Mouse (Mus musculus) intestine, embryonic 15.5 days (tissue): ENCODE results near the gene Comt. TPM values are rescaled to one million over a fixed set of nuclear protein-coding genes. Genes with fewer than 3 reads are reported as not detected.

Source experiments
- ATAC-seq: fragments of 200-750 bp; cut with Nextera tagmentation; 2 replicates; pipeline ENCODE4 v1.8.0; 2017; ENCODE audit warnings: moderate TSS enrichment, moderate library complexity
- H3K27ac ChIP-seq: fragments of 300-500 bp; sonication (generic); 2 replicates; pipeline ENCODE4 v1.5.1; 2015; ENCODE audit warnings: mild to moderate bottlenecking, inconsistent platforms
- H3K27me3 ChIP-seq: fragments of 300-500 bp; sonication (generic); replicated peaks from 2 replicates; pipeline ENCODE4 v1.6.1; 2015; ENCODE audit warnings: inconsistent platforms
- H3K36me3 ChIP-seq: fragments of 300-500 bp; sonication (generic); 2 replicates; pipeline ENCODE4 v1.6.1; 2015; ENCODE audit warnings: inconsistent platforms
- H3K4me1 ChIP-seq: fragments of 300-500 bp; sonication (generic); replicated peaks from 2 replicates; pipeline ENCODE4 v1.6.1; 2015; ENCODE audit warnings: inconsistent platforms
- H3K4me2 ChIP-seq: fragments of 300-500 bp; sonication (generic); replicated peaks from 2 replicates; pipeline ENCODE4 v1.6.1; 2015; ENCODE audit warnings: mild to moderate bottlenecking, inconsistent platforms
- H3K4me3 ChIP-seq: fragments of 300-500 bp; sonication (generic); replicated peaks from 2 replicates; pipeline ENCODE4 v1.5.1; 2015; ENCODE audit warnings: inconsistent platforms
- H3K9ac ChIP-seq: fragments of 300-500 bp; sonication (generic); 2 replicates; pipeline ENCODE4 v1.6.1; 2015; ENCODE audit warnings: inconsistent platforms
- H3K9me3 ChIP-seq: fragments of 300-500 bp; sonication (generic); 2 replicates; pipeline ENCODE4 v1.6.1; 2016; ENCODE audit warnings: inconsistent platforms
- WGBS: fragments of 180-500 bp; shearing (Covaris S2); methylation state at CpG from one replicate; pipeline ENCODE4 v1.1.7; 2015; 5-methylcytosine and 5-hydroxymethylcytosine counted together
- polyA plus RNA-seq: library from polyadenylated mRNA; unstranded; fragments of >200 nt; fragmentation: Nextera tagmentation; extraction: Ambion mirVana; gene quantifications from 2 replicates; pipeline ENCODE4 v1.2.1, GENCODE M21; 2015

Comt gene
- polyA plus RNA-seq, 1 experiment from 2014 or later: 89.5 TPM

DNA sequence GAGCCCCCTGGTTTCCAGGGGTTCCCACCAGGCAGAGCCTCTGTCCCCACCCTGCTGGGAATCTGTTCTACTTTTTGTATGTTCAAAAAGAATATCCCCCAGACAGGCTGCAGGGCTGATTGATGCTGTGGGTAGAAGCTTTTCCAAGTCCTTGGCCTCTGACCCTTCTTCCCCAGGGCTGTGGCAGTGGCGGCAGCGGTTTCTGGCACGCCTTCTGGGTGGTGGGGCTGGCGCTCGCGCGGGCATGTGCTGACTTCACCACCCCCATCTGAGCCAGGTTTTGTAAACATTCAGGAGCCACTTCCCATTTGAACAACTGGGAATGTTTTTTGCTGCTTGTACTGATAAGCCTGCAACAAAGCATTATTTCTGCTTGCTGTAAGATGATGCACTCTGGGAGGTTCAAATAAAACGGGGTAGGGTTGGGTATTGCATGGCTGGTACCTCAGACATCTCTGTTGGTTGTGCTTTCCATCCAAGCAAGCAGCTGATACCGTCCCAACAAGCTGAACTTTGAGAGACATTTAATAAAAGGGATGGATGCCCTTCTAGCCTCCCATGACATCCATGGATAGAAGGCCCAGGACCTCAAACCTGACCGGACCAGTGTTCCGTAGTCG is 32.8 kb upstream of the Comt start:
- Histone ChIP-seq H3K9ac (peak overlapping the region; percentile 26; the same call in 1 of the 2 replicates), H3K9me3 (no peaks in the 10 kb centered on the region), H3K4me1 (peaks cover 18% of the 10 kb centered on the region), H3K4me2 (peak overlapping the region; percentile 44), H3K27ac (peak overlapping the region; percentile 36; the same call in 1 of the 2 replicates), H3K27me3 (no peaks in the 10 kb centered on the region), H3K4me3 (no peak overlapping the region), H3K36me3 (0 out of 2 replicates have a peak, but pooled peaks cover 4% of the 10 kb centered on the region)
- ATAC-seq: peak; percentile 41
- 12% methylated on average over 12 of the region's 12 CpGs for WGBS

DNA sequence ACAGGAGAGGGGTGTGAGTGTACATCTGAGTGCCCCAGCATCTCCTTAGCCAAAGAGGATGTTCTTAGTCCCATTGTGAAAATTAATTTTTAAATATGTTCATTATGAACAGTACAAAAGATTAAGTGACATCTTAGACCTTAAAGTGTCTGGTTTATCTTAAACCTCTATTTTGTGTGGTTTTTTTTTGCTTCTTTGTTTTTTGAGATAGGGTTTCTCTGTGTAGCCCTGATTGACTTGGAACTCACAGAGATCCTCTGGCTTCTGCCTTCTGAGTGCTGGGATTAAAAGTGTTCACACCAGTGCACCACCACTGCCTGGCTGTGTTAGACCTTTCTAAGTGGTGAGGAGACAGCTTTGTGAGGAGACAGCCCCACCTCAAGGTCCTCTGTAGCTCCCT is 32.0 kb upstream of the Comt start:
- Histone ChIP-seq H3K9ac (no peak overlapping the region), H3K4me1 (peaks cover 18% of the 10 kb centered on the region), H3K27me3 (no peaks in the 10 kb centered on the region), H3K36me3 (0 out of 2 replicates have a peak, but pooled peaks cover 4% of the 10 kb centered on the region), H3K9me3 (no peaks in the 10 kb centered on the region), H3K4me3 (no peak overlapping the region), H3K27ac (no peak overlapping the region), H3K4me2 (no peak overlapping the region)
- ATAC-seq: no peak

- H3K36me3 ChIP-seq: peaks cover 4% of the 10 kb centered on the region; the same call in 1 of the 2 replicates
- WGBS: 83% methylated on average over 6 of the region's 6 CpGs
- H3K4me2 ChIP-seq: no peak overlapping the region
- H3K9ac ChIP-seq: no peak overlapping the region
- H3K4me1 ChIP-seq: peaks cover 19% of the 10 kb centered on the region
- no peak overlapping the region for H3K4me3 ChIP-seq
- no peak overlapping the region for H3K27ac ChIP-seq
- ATAC-seq: no peak
- no peaks in the 10 kb centered on the region for H3K27me3 ChIP-seq
- H3K9me3 ChIP-seq: no peaks in the 10 kb centered on the region
Measured at GRCm38 (mm10) chr16:18455407-18455806, 28.8 kb upstream of the Comt start.

GRCm38 (mm10) chr16:18453846-18454245 is 27.2 kb upstream of the Comt start:
- H3K9ac ChIP-seq: no peak overlapping the region
- peaks cover 4% of the 10 kb centered on the region; the same call in 1 of the 2 replicates for H3K36me3 ChIP-seq
- no peak overlapping the region for H3K4me2 ChIP-seq
- ATAC-seq: no peak
- no peaks in the 10 kb centered on the region for H3K27me3 ChIP-seq
- H3K4me1 ChIP-seq: peaks cover 5% of the 10 kb centered on the region
- WGBS: 55% methylated on average over 5 of the region's 5 CpGs
- H3K27ac ChIP-seq: no peak overlapping the region
- no peak overlapping the region for H3K4me3 ChIP-seq
- no peaks in the 10 kb centered on the region for H3K9me3 ChIP-seq

GRCm38 (mm10) chr16:18452361-18452862 is 25.8 kb upstream of the Comt start:
- Histone ChIP-seq H3K9me3 (no peaks in the 10 kb centered on the region), H3K27me3 (no peaks in the 10 kb centered on the region), H3K4me2 (no peak overlapping the region), H3K4me1 (peaks cover 15% of the 10 kb centered on the region), H3K36me3 (peaks cover 4% of the 10 kb centered on the region; the same call in 1 of the 2 replicates), H3K9ac (no peak overlapping the region), H3K4me3 (no peak overlapping the region), H3K27ac (no peak overlapping the region)
- no peak for ATAC-seq
- 84% methylated on average over 8 of the region's 8 CpGs for WGBS

DNA sequence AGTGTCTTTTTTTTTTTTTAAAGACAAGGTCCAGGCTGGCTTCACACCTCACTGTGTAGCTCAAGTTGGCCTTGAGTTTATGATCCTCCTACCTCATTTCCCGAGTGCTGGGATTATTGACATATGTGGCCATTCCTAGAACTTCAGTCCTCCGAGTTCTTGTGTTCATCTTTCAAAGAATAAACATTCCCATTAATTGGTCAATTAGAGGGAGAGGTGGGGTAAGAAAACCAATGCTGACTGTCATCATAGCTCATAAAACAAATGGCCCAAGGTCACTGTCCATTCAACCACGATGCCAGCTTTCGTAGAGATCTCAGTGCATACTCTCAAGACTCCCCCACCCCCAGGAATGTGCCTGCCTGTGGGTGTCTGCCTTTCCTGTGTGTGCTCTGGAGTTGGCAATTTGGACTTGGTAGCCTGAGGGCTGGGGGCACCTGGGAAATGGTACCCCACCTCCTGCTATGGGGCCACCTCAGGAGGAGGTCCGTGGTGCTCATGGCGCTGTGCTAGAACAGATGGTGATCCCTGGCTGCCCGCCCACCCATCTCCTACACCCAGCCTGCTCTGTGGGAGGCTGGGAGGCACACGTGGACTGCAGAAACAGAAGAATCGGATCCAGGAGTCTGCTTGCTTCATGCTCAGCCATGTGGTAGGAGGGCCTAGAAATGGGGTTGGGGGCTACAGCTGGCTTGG is 25.0 kb upstream of the Comt start:
- no peaks in the 10 kb centered on the region; the same call in 1 of the 2 replicates for H3K36me3 ChIP-seq

GRCm38 (mm10) chr16:18449005-18449404 is 22.4 kb upstream of the Comt start:
- Histone ChIP-seq H3K36me3 (no peaks in the 10 kb centered on the region; the same call in 1 of the 2 replicates), H3K4me2 (no peak overlapping the region), H3K27ac (no peak overlapping the region), H3K4me1 (peaks cover 16% of the 10 kb centered on the region), H3K27me3 (no peaks in the 10 kb centered on the region), H3K9me3 (no peaks in the 10 kb centered on the region), H3K4me3 (no peak overlapping the region), H3K9ac (no peak overlapping the region)
- 95% methylated on average over 4 of the region's 4 CpGs for WGBS
- ATAC-seq: no peak

More for the DNA sequence above, 25.0 kb upstream of the Comt start:
- Histone ChIP-seq H3K4me3 (no peak overlapping the region), H3K27ac (no peak overlapping the region), H3K4me2 (no peak overlapping the region), H3K27me3 (no peaks in the 10 kb centered on the region), H3K4me1 (peaks cover 16% of the 10 kb centered on the region), H3K9me3 (no peaks in the 10 kb centered on the region), H3K9ac (no peak overlapping the region)
- ATAC-seq: peak; percentile 34; the same call in 1 of the 2 replicates
- WGBS: 50% methylated on average over 9 of the region's 9 CpGs

DNA sequence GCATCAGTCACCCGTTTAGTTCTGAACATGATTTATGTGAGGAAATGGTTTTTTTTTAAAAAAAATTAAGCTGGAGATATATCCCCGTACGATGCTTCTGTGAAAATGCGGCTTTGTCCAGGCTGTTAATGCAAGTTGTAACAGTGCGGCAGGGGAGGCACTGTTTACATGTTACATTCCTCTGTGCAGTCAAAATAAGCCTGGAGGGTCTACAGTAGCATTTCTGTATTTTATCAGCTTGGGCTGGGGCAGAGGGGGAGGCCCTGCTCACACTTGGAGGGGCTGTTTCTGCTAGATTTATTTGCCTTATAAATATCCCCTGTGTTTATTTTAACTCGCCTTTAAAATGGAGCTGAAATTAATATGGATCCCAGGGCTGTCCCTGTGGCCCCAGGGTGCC is 21.5 kb upstream of the Comt start:
- Histone ChIP-seq H3K4me1 (peaks cover 16% of the 10 kb centered on the region), H3K27me3 (no peaks in the 10 kb centered on the region), H3K27ac (no peak overlapping the region), H3K9ac (no peak overlapping the region), H3K9me3 (no peaks in the 10 kb centered on the region), H3K4me3 (no peak overlapping the region), H3K4me2 (no peak overlapping the region), H3K36me3 (no peaks in the 10 kb centered on the region; the same call in 1 of the 2 replicates)
- 34% methylated on average over 6 of the region's 6 CpGs for WGBS
- no peak for ATAC-seq

- H3K4me2 ChIP-seq: no peak overlapping the region
- ATAC-seq: no peak
- no peaks in the 10 kb centered on the region for H3K27me3 ChIP-seq
- H3K4me3 ChIP-seq: no peak overlapping the region
- H3K9me3 ChIP-seq: no peaks in the 10 kb centered on the region
- no peak overlapping the region for H3K27ac ChIP-seq
- H3K36me3 ChIP-seq: no peaks in the 10 kb centered on the region; the same call in 1 of the 2 replicates
- peaks cover 16% of the 10 kb centered on the region for H3K4me1 ChIP-seq
- no peak overlapping the region for H3K9ac ChIP-seq
Measured at GRCm38 (mm10) chr16:18447243-18447642, 20.6 kb upstream of the Comt start.

DNA sequence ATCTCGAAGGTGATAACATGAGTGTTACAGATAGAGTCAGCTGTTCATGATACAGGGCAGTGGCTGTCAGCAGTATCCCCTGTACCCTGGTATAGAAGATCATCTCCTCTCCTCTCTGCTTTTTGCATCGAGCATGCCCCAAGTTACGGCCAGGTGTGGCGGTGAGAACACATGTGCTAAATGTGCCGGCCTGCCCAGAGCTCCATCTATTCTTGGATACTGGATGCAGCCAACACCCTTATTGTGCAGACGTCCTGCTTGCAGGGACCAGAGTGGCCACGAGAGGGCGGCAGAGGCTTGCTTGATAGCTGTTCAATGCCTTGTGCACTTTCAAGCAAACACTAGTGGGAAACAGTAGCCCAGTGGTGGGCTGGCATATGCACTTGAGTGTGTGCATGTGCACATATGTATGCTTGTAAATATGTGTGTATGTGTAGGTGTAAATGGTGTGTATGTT is 16.8 kb upstream of the Comt start:
- Histone ChIP-seq H3K27ac (no peak overlapping the region), H3K9ac (no peak overlapping the region), H3K4me3 (no peak overlapping the region), H3K27me3 (no peaks in the 10 kb centered on the region), H3K9me3 (no peaks in the 10 kb centered on the region), H3K4me1 (peaks cover 9% of the 10 kb centered on the region), H3K36me3 (peaks cover 2% of the 10 kb centered on the region; the same call in 1 of the 2 replicates), H3K4me2 (no peak overlapping the region)
- ATAC-seq: peak; percentile 82
- 22% methylated on average over 8 of the region's 8 CpGs for WGBS

DNA sequence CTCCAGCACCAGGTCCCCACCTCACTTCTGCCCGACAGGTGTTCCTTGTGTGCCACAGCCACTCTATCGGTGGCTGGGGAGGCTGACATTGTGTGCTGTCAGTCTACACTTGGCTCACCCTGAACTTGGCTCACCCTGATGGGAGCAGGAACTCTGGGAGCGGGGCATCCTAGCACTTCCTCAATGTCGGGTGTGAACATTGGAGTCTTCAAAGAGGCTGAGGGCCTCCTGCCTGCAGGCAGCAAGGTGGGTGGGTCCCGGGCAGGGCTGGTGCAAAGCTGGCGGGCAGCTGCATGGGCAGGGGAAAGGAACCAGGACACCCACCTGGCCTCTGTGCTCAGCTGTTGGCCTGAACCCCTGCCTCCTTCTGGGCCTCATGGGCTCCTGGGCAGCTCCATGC is 9.5 kb upstream of the Comt start:
- whole genome bisulfite sequencing: 76% methylated on average over 6 of the region's 6 CpGs
- Histone ChIP-seq H3K27ac (no peak overlapping the region), H3K27me3 (no peaks in the 10 kb centered on the region), H3K4me2 (no peak overlapping the region), H3K9me3 (no peaks in the 10 kb centered on the region), H3K4me3 (no peak overlapping the region), H3K9ac (no peak overlapping the region), H3K4me1 (0 out of 2 replicates have a peak, but pooled peaks cover 3% of the 10 kb centered on the region), H3K36me3 (peaks cover 3% of the 10 kb centered on the region)
- ATAC-seq: peak; percentile 35; the same call in 1 of the 2 replicates

GRCm38 (mm10) chr16:18433341-18433920 is 6.8 kb upstream of the Comt start:
- Histone ChIP-seq H3K9ac (no peak overlapping the region), H3K27ac (no peak overlapping the region), H3K4me2 (no peak overlapping the region), H3K36me3 (peaks cover 1% of the 10 kb centered on the region), H3K4me1 (0 out of 2 replicates have a peak, but pooled peaks cover 6% of the 10 kb centered on the region), H3K27me3 (no peaks in the 10 kb centered on the region), H3K9me3 (no peaks in the 10 kb centered on the region), H3K4me3 (no peak overlapping the region)
- ATAC-seq: peak; percentile 67
- WGBS: 79% methylated on average over 5 of the region's 5 CpGs
